Mouse (Mus musculus) megakaryocyte, embryonic 14.5 days (primary cell): ENCODE results near the gene Tmprss5.

Experiments
- FLI1 ChIP-seq: IDR thresholded peaks from 2 replicates; pipeline ENCODE4 v1.6.1; 2012; ENCODE audit warnings: low read length, inconsistent platforms, mixed read lengths
- GATA1 ChIP-seq: IDR thresholded peaks from 3 replicates; pipeline ENCODE4 v1.6.1; 2012; ENCODE audit warnings: mixed read lengths, low read length, inconsistent platforms, borderline replicate concordance

DNA sequence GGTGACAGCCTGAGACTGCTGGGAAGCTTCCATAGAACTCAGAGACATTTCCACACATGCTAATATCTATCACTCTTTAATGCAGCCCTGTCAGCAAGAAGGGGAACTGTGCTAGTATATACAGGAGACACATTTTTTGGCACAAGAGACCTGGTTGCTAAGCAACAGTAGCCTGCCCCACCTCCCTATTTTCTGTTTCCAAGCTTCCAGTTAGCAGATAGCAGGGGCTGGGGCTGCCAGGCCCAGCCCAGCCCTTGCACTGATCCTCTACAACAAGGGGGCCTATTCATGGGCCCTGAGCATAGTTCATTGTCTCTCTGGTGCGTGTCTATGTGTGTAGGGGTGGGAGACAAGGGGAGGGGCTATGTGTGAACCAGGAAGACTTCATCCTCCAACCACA is 21.3 kb downstream of the Tmprss5 start:
- TF ChIP-seq GATA1 = no peak
- no peak for TF ChIP-seq FLI1
